Mouse (Mus musculus) liver, embryonic 12.5 days (tissue): ENCODE measurements around the gene Ctrl. TPM values are rescaled to one million over a fixed set of nuclear protein-coding genes. Genes with fewer than 3 reads are reported as not detected.
"Not testable (repeated sequence)": the region's sequence is repeated elsewhere in the genome, so short reads cannot be mapped to it uniquely, and the experiment has no call there.

ENCODE experiments used
- ATAC-seq: fragments of 200-750 bp; cut with Nextera tagmentation; 2 replicates; pipeline ENCODE4 v1.8.0; 2017; ENCODE audit warnings: moderate number of reproducible peaks, mild to moderate bottlenecking, moderate library complexity
- H3K27ac ChIP-seq: fragments of 300-500 bp; sonication (generic); 2 replicates; pipeline ENCODE4 v1.5.1; 2016; ENCODE audit warnings: mild to moderate bottlenecking
- H3K27me3 ChIP-seq: fragments of 300-500 bp; sonication (generic); replicated peaks from 2 replicates; pipeline ENCODE4 v1.6.1; 2016; ENCODE audit warnings: mild to moderate bottlenecking, moderate library complexity
- H3K36me3 ChIP-seq: fragments of 300-500 bp; sonication (generic); 2 replicates; pipeline ENCODE4 v1.6.1; 2016; ENCODE audit warnings: mild to moderate bottlenecking, moderate library complexity
- H3K4me1 ChIP-seq: fragments of 300-500 bp; sonication (generic); 2 replicates; pipeline ENCODE4 v1.6.1; 2016
- H3K4me2 ChIP-seq: fragments of 300-500 bp; sonication (generic); 2 replicates; pipeline ENCODE4 v1.6.1; 2016; ENCODE audit warnings: mild to moderate bottlenecking, moderate library complexity
- H3K4me3 ChIP-seq: fragments of 300-500 bp; sonication (generic); 2 replicates; pipeline ENCODE4 v1.5.1; 2016; ENCODE audit warnings: mild to moderate bottlenecking, moderate library complexity
- H3K9ac ChIP-seq: fragments of 300-500 bp; sonication (generic); 2 replicates; pipeline ENCODE4 v1.6.1; 2016; ENCODE audit warnings: mild to moderate bottlenecking, moderate library complexity
- H3K9me3 ChIP-seq: fragments of 300-500 bp; sonication (generic); replicated peaks from 2 replicates; pipeline ENCODE4 v1.6.1; 2016; ENCODE audit warnings: mild to moderate bottlenecking, moderate library complexity
- WGBS: fragments of 180-500 bp; shearing (Covaris S2); methylation state at CpG from one replicate; pipeline ENCODE4 v1.1.7; 2016; ENCODE audit not compliant: insufficient replicate concordance; 5-methylcytosine and 5-hydroxymethylcytosine counted together
- polyA plus RNA-seq: library from polyadenylated mRNA; unstranded; fragments of >200 nt; fragmentation: Nextera tagmentation; extraction: Ambion mirVana; gene quantifications from 2 replicates; pipeline ENCODE4 v1.2.1, GENCODE M21; 2016

Ctrl gene
- 0.94 and 1.0 TPM in 2 replicates for polyA plus RNA-seq

GRCm38 (mm10) chr8:105933762-105934161, at the start of gene Ctrl:
Gene Ctrl (minus strand): TSS chr8:105933862.
- Histone ChIP-seq H3K27me3 (no peaks in the 10 kb centered on the region), H3K4me1 (peaks cover 37% of the 10 kb centered on the region), H3K27ac (peak within 1 kb of the TSS; percentile 18; the same call in 1 of the 2 replicates), H3K36me3 (peaks cover 33% of the 10 kb centered on the region), H3K4me3 (no peak within 1 kb of the TSS), H3K9ac (no peak within 1 kb of the TSS), H3K9me3 (no peaks in the 10 kb centered on the region), H3K4me2 (no peak within 1 kb of the TSS)
- no peak for ATAC-seq
- WGBS: 87% methylated on average over 2 of the region's 2 CpGs

- not testable (repeated sequence) for H3K9ac ChIP-seq, H3K27ac ChIP-seq, H3K4me2 ChIP-seq, H3K4me3 ChIP-seq, H3K4me1 ChIP-seq, ATAC-seq, H3K9me3 ChIP-seq, H3K36me3 ChIP-seq
- peaks cover 19% of the 10 kb centered on the region for H3K27me3 ChIP-seq
- WGBS: 58% methylated on average over 11 of the region's 11 CpGs
Observed at GRCm38 (mm10) chr8:105983406-105983805, 49.7 kb upstream of the Ctrl start.

GRCm38 (mm10) chr8:105981146-105981545, 47.5 kb upstream of the Ctrl start:
- H3K4me3 ChIP-seq: no peak overlapping the region
- H3K27me3 ChIP-seq: peaks cover 11% of the 10 kb centered on the region
- no peak overlapping the region for H3K27ac ChIP-seq
- no peak overlapping the region for H3K9ac ChIP-seq
- H3K4me1 ChIP-seq: peaks cover 10% of the 10 kb centered on the region; the same call in 1 of the 2 replicates
- H3K9me3 ChIP-seq: no peaks in the 10 kb centered on the region
- 87% methylated on average over 1 of the region's 1 CpGs for WGBS
- H3K36me3 ChIP-seq: no peaks in the 10 kb centered on the region
- no peak for ATAC-seq
- no peak overlapping the region for H3K4me2 ChIP-seq

DNA sequence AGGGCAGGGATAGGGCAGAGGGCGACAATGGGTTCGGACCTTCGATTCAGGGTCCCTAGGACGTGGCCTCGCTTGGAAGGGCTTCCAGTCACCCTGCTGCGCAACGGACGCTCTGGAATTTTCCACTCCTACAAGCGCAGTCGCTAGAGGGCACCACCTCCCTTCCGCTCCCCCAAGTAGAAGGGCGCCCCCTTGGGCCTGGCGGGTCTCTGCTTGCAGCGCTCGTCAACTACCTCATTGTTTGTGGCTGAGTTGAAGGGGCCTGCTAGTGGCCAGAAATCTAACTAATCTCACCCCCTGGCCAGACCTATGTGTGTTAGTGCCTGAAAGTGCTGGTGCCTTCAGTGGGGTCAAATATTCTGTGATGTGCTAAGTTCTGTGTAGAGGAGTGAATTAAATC, 45.7 kb upstream of the Ctrl start, which contains the start of gene Dpep3:
Gene Dpep3, minus strand, starts transcription at position 105 of the 400 bp plus-strand sequence.
- no peak within 1 kb of the TSS for H3K4me2 ChIP-seq
- no peak within 1 kb of the TSS for H3K4me3 ChIP-seq
- WGBS: 86% methylated on average over 15 of the region's 15 CpGs
- peaks cover 16% of the 10 kb centered on the region; the same call in 1 of the 2 replicates for H3K4me1 ChIP-seq
- no peaks in the 10 kb centered on the region for H3K9me3 ChIP-seq
- ATAC-seq: no peak
- no peaks in the 10 kb centered on the region for H3K27me3 ChIP-seq
- H3K9ac ChIP-seq: no peak within 1 kb of the TSS
- H3K27ac ChIP-seq: no peak within 1 kb of the TSS
- H3K36me3 ChIP-seq: no peaks in the 10 kb centered on the region

DNA sequence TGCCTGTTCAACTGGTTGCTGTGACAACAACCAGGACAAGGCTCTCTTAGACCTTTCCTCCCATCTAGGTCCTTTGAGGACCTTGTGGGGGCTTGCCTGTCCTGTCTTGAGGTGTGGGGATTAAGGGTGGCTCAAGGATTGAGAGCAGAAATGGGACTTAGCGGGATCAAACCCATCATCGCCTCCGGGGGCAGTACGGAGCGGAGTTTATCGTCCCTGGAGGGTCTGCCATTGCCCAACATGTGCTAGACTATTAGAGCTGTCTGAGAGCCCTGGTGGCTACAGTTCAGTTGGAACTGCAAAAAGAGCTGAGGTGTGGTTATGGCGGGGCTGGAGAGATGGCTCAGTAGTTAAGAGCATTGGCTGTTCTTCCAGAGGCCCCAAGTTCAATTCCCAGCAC, 41.7 kb upstream of the Ctrl start:
- 69% methylated on average over 7 of the region's 7 CpGs for WGBS

DNA sequence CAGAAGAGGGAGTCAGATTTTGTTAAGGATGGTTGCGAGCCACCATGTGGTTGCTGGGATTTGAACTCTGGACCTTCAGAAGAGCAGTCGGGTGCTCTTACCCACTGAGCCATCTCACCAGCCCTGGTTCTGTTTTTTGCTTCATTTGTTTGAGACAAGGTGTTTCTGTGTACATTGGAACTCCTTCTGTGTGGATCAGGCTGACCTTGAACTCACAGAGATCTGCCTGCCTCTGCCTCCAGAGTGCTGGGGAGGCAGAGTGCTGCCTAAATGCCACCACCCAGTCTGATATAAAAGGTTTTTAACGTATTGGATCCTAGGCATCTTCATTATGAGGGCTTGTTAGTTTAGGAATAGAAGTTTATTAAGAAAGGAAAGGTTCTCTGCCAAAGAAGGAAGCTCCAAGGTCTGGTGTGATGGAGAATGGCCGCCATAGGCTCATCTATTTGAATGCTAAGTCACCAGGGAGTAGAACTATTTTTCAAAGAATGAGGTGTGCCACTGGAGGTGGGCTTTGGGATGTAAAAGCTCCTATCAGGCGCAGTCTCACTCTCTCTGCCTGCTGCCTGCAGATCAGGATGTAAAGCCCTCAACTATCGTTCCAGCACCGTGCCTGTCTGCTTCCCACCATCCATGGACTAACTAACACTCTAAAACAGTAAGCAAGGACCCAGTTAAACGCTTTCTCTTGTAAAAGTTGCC, 37.5 kb upstream of the Ctrl start:
- Histone ChIP-seq H3K9ac (no peak overlapping the region), H3K36me3 (no peaks in the 10 kb centered on the region), H3K4me2 (no peak overlapping the region), H3K9me3 (no peaks in the 10 kb centered on the region), H3K27ac (no peak overlapping the region; the same call in 1 of the 2 replicates), H3K27me3 (no peaks in the 10 kb centered on the region), H3K4me3 (no peak overlapping the region), H3K4me1 (peaks cover 33% of the 10 kb centered on the region)
- 67% methylated on average over 8 of the region's 8 CpGs for WGBS
- no peak for ATAC-seq

More for the DNA sequence above, 41.7 kb upstream of the Ctrl start:
- Histone ChIP-seq H3K4me2 (no peak overlapping the region), H3K9ac (no peak overlapping the region), H3K9me3 (no peaks in the 10 kb centered on the region), H3K4me3 (no peak overlapping the region), H3K36me3 (no peaks in the 10 kb centered on the region), H3K27me3 (no peaks in the 10 kb centered on the region), H3K27ac (no peak overlapping the region), H3K4me1 (peaks cover 17% of the 10 kb centered on the region; the same call in 1 of the 2 replicates)
- ATAC-seq: no peak

DNA sequence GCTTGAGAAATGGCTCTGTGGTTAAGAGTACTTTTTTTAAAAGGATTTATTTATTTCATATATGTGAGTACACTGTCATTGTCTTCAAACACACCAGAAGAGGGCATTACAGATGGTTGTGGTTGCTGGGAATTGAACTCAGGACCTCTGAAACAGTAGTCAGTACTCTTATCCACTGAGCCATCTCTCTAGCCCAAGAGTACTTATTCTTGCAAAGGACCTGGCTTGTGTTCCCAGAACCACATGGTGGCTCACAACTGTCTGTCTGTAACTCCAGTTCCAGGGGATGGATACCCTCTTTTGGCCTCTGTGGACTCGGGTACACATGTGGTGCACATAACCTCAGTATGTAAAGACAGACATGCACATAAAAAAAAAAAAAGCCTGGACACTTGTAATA, 35.7 kb upstream of the Ctrl start:
- Histone ChIP-seq H3K4me2 (no peak overlapping the region), H3K27me3 (0 out of 2 replicates have a peak, but pooled peaks cover 2% of the 10 kb centered on the region), H3K9me3 (no peaks in the 10 kb centered on the region), H3K27ac (no peak overlapping the region), H3K9ac (no peak overlapping the region), H3K36me3 (no peaks in the 10 kb centered on the region), H3K4me1 (peaks cover 44% of the 10 kb centered on the region), H3K4me3 (no peak overlapping the region)
- 67% methylated on average over 1 of the region's 1 CpGs for WGBS
- ATAC-seq: no peak

DNA sequence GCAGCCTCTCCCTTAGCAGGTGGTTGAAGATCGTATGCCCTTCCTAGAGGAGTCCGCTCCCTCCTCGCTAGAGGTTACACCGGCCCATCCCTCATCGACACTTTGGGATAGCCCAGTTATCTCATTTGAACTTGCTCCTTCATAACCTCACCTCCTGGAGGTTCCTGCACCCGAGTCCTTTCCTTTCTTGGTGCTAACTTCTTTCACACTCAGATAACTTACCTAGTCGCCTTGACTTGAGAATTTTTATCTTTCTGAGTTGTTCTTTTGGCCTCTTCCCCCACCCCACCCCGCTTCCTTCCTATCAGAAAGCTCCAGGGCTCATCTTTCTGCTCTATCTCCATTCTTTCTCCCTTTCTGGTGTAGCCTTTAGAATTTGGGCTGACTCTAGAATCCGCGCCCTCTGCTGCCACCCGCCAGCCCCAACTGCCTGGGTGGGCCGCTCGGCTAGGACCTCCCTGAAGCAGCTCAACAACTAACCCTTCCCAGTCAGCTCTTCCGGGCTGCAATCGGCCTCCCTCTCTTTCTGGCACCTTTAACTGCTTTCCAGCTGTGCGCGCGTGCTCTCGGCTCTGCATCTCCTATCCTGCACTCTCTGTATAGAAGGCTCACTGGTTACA, 33.1 kb upstream of the Ctrl start:
- peak overlapping the region; percentile 96 for H3K4me2 ChIP-seq
- peaks cover 66% of the 10 kb centered on the region for H3K4me1 ChIP-seq

DNA sequence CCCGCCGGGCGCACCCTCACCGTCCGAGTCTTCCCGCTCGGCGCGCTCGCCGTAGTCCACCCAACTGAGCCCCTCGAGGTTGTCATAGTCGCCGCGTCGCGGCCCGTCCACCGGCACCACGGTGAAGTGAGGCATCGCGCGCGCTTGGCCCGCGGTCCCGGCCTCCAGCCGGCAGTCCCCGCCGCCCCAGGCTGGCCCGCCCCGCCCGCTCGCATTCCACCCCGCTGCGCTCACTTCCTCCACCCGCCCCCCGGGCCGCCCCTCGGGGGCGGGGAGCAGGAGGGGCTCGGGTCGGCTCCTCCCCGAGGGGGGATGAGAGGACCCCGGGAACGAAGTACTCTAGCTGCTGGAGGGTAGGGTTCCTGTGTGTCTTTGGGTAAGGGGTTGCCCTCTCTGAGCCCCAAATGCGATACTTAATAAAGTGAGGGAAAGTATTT, 32.3 kb upstream of the Ctrl start, which contains the start of gene Slc12a4:
Gene Slc12a4, minus strand, starts transcription at position 193 of the 437 bp plus-strand sequence.
- 1% methylated on average over 46 of the region's 47 CpGs for WGBS
- Histone ChIP-seq H3K4me1 (peaks cover 74% of the 10 kb centered on the region), H3K4me3 (peak within 1 kb of the TSS; percentile 73), H3K36me3 (no peaks in the 10 kb centered on the region), H3K9me3 (no peaks in the 10 kb centered on the region), H3K27ac (peak within 1 kb of the TSS; percentile 95), H3K4me2 (peak within 1 kb of the TSS; percentile 96), H3K9ac (peak within 1 kb of the TSS; percentile 80), H3K27me3 (0 out of 2 replicates have a peak, but pooled peaks cover 4% of the 10 kb centered on the region)
- peak; percentile 76 for ATAC-seq

More for the DNA sequence above, 33.1 kb upstream of the Ctrl start:
- 0 out of 2 replicates have a peak, but pooled peaks cover 4% of the 10 kb centered on the region for H3K27me3 ChIP-seq
- H3K36me3 ChIP-seq: no peaks in the 10 kb centered on the region
- H3K9ac ChIP-seq: peak overlapping the region; percentile 80
- 3% methylated on average over 19 of the region's 19 CpGs for WGBS
- H3K9me3 ChIP-seq: no peaks in the 10 kb centered on the region
- H3K27ac ChIP-seq: peak overlapping the region; percentile 95
- ATAC-seq: peak; percentile 82
- peak overlapping the region; percentile 73 for H3K4me3 ChIP-seq

DNA sequence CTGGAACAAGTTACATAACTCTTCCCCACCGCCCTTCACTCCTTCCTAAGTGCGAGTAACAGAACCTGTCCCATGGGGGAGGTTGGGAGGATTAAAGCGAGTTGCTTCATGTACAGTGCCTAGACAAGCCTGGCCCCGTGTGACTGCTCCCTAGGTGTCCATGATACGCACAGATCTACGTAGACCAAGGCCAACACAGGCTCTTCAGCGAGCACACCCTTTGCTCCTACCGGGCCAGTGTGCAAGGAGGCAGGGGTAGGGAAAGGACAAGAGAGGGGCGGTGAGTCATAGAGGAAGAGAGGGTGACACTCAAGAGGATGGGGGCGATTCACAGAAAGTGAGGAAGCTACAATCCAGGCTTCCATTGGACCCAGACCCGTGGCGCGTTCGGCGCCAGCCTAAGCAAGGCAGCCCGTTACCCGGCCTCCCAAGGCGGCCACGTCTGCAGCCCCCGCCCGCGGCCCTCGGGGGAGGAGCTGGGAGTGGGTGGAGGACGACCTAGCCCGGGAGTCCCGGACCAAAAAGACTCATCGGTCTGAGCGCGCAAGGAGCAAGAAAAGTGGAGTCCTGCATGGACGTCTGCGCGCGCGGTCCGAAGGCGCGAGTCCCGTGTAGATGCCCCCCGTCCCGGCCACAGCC, 31.7 kb upstream of the Ctrl start:
- Histone ChIP-seq H3K4me3 (peak overlapping the region; percentile 73), H3K9me3 (no peaks in the 10 kb centered on the region), H3K27me3 (0 out of 2 replicates have a peak, but pooled peaks cover 4% of the 10 kb centered on the region), H3K9ac (peak overlapping the region; percentile 80), H3K4me1 (peaks cover 80% of the 10 kb centered on the region), H3K4me2 (peak overlapping the region; percentile 96), H3K36me3 (peaks cover 2% of the 10 kb centered on the region), H3K27ac (peak overlapping the region; percentile 95)
- peak; percentile 48 for ATAC-seq
- 3% methylated on average over 40 of the region's 40 CpGs for WGBS

DNA sequence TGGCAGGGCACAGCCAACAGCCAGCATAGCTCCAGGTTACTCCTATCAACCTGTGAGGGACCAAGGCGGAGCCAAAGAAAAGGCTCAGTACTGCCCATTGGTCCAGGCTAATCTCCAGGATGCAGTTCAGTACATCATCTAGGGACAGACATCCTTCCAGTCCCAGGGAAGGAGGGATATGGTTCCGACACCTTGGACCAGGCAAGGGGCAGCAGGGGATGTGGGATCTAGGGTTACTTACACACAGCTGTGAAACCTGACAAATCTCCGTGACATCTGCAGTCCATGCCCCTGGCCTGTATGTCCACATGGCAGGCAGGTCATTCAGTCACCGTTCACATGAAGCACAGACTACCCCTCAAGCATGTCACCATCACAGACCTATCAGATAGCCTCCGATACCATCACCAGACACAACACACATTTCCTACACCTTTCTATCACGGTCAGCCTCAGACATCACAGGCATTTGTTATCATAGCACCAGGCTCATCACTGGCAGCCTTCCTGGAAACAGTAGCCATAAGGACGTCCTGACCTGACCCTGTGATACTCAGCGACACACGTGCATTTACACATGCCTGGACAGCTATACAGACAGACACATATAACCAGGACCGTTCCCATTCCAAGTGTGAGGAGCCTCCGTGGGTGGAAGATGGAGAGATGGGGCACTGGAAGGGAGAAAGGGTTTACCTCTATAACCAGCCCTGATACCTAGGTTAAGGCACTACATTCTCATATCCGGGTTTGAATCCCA, 31.0 kb upstream of the Ctrl start:
- peak overlapping the region; percentile 73 for H3K4me3 ChIP-seq
- 51% methylated on average over 12 of the region's 12 CpGs for WGBS
- H3K9me3 ChIP-seq: no peaks in the 10 kb centered on the region
- H3K4me2 ChIP-seq: peak overlapping the region; percentile 96
- peaks cover 83% of the 10 kb centered on the region for H3K4me1 ChIP-seq
- H3K27ac ChIP-seq: peak overlapping the region; percentile 95
- peak overlapping the region; percentile 80 for H3K9ac ChIP-seq
- H3K27me3 ChIP-seq: 0 out of 2 replicates have a peak, but pooled peaks cover 4% of the 10 kb centered on the region
- ATAC-seq: no peak
- peaks cover 9% of the 10 kb centered on the region for H3K36me3 ChIP-seq
